6 mouse cellular contexts compared by ENCODE assay signal in the genomic region with DNA sequence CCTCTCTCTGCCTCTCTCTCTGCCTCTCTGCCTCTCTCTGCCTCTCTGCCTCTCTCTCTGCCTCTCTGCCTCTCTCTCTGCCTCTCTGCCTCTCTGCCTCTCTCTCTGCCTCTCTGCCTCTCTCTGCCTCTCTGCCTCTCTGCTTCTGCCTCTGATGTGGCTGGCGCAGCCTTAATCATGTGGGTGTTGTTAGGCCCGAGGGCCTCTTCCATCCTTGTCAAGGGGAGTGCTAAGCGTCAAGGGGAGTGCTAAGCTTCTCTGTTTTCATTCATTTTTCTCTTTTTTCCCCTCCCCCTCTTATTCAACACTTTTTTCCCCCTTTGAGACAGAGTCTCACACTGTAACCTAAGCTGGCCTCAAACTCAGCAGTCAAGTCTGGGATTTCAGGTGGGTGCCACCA. TPM values are rescaled to one million over a fixed set of nuclear protein-coding genes. Genes with fewer than 3 reads are reported as not detected.
DNase-seq lines count a peak whose midpoint lies in the region; ATAC-seq and TF ChIP-seq lines count a peak whose summit lies in the region.
"Not testable (repeated sequence)": the region's sequence is repeated elsewhere in the genome, so short reads cannot be mapped to it uniquely, and the experiment has no call there.

No protein-coding gene starts in this region.

- not testable (repeated sequence) for H3K9me3 ChIP-seq in embryonic facial prominence, embryonic 14.5 days (ENCODE audit: control insufficient read depth, low read length)

- H3K4me2 ChIP-seq in embryonic facial prominence, embryonic 14.5 days (ENCODE audit: low read depth, low read length) = not testable (repeated sequence)

- TF ChIP-seq POLR2A in thymus, adult 2 months (IDR thresholded peaks at IDR 0.05; ENCODE audit: control insufficient read depth, extremely low read depth, insufficient read depth, low read length, poor library complexity) = not testable (repeated sequence)

- H3K27ac ChIP-seq in embryonic facial prominence, embryonic 14.5 days (replicated peaks; ENCODE audit: low read depth, low read length) = not testable (repeated sequence)
- peak overlapping the region; percentile 45; the same call in 1 of the 2 replicates for H3K27ac ChIP-seq in thymus, adult 2 months (ENCODE audit: control insufficient read depth, insufficient read depth, low read length)

- H3K27me3 ChIP-seq in embryonic facial prominence, embryonic 14.5 days (replicated peaks; ENCODE audit: control insufficient read depth, insufficient read depth, low read length); thymus, adult 2 months (ENCODE audit: control insufficient read depth, insufficient read depth, low read length): not testable (repeated sequence)

- WGBS in embryonic facial prominence, embryonic 14.5 days = 16% methylated on average over 3 of the region's 3 CpGs
- 6% methylated on average over 3 of the region's 3 CpGs for WGBS in thymus, adult 2 months

- TF ChIP-seq CTCF in thymus, adult 2 months (IDR thresholded peaks at IDR 0.05; ENCODE audit: borderline replicate concordance, control insufficient read depth, extremely low read depth, insufficient read depth, low read length, poor library complexity) = not testable (repeated sequence)

- H3K9ac ChIP-seq in embryonic facial prominence, embryonic 14.5 days (ENCODE audit: low read depth, low read length) = not testable (repeated sequence)

- peak; percentile 56; the same call in 1 of the 2 replicates for ATAC-seq in embryonic facial prominence, embryonic 14.5 days (ENCODE audit: low read depth)

- not testable (repeated sequence) for H3K36me3 ChIP-seq in embryonic facial prominence, embryonic 14.5 days (ENCODE audit: control insufficient read depth, insufficient read depth, low read length); thymus, adult 2 months (ENCODE audit: control insufficient read depth, insufficient read depth, low read length)

- peaks cover 10% of the 10 kb centered on the region for H3K4me1 ChIP-seq in embryonic facial prominence, embryonic 14.5 days (ENCODE audit: control insufficient read depth, insufficient read depth, low read length)
- H3K4me1 ChIP-seq in thymus, adult 2 months (replicated peaks; ENCODE audit: control insufficient read depth, insufficient read depth, low read length) = peaks cover 17% of the 10 kb centered on the region

- not testable (repeated sequence) for H3K4me3 ChIP-seq in embryonic facial prominence, embryonic 14.5 days (ENCODE audit: low read depth, low read length); thymus, adult 2 months (ENCODE audit: control insufficient read depth, insufficient read depth, low read length)

- peak; percentile 51 for DNase-seq in CD4-positive, CD25-positive, alpha-beta regulatory T cell, adult 2 months (ENCODE audit: low read depth, low spot score)
- not testable (repeated sequence) for DNase-seq in embryonic facial prominence, embryonic 14.5 days (ENCODE audit: low spot score)
- DNase-seq in induced T-regulatory cell, adult 2 months (ENCODE audit: low read depth) = peak; percentile 22
- DNase-seq in naive thymus-derived CD4-positive, alpha-beta T cell, adult 2 months (ENCODE audit: low read depth) = peak; percentile 57
- peak; percentile 37 for DNase-seq in thymus, adult 2 months
- DNase-seq in thymus, postnatal 25 days = peak; percentile 53

RNA-seq across cellular contexts. Expression of gene Sypl, which starts 46.1 kb away (rescaled TPM):
- 115 and 119 TPM in 2 replicates for polyA plus RNA-seq in embryonic facial prominence, embryonic 14.5 days (2014; fragmentation: Nextera tagmentation; extraction: Ambion mirVana)
- polyA plus RNA-seq in thymus, adult 2 months (2012; rRNA removed) = 44.8 and 62.4 TPM in 2 replicates
